Mouse (Mus musculus): Measurements from ENCODE around the gene Tcf7l2. TPM values are rescaled to one million over a fixed set of nuclear protein-coding genes. Genes with fewer than 3 reads are reported as not detected.
A peak's percentile ranks its signal among the peaks of the same experiment; 100 is the strongest.

The Tcf7l2 gene
- polyA plus RNA-seq (2012; rRNA removed), result 22.0 and 37.3 TPM in 2 replicates

DNA sequence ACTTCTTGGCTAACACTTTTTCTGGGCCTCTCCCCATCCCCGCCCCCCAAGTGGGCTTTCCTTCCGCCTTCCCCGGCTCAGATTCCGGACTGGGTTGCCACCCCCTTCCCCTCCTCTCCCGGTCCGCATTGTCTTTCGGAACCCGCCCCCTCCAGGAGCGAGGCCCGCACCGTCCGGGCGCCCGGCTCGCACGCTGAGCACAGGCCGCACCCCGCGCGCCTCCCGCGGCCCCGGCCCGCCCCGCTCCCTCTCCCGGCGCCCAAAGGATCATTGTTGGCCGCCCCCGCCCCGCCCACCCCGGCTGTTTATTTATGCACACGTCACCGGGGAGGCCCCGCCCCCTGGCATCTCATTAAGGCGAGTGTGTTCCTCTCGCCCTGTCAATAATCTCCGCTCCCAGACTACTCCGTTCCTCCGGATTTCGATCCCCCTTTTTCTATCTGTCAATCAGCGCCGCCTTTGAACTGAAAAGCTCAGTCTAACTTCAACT is at the start of gene Tcf7l2:
Gene Tcf7l2 (plus strand): TSS at position 382 of the 490 bp plus-strand sequence.
- under 1% methylated on average over 42 of the region's 42 CpGs for WGBS
- DNase-seq (ENCODE audit: low read depth, low spot score), result peak; percentile 93

DNA sequence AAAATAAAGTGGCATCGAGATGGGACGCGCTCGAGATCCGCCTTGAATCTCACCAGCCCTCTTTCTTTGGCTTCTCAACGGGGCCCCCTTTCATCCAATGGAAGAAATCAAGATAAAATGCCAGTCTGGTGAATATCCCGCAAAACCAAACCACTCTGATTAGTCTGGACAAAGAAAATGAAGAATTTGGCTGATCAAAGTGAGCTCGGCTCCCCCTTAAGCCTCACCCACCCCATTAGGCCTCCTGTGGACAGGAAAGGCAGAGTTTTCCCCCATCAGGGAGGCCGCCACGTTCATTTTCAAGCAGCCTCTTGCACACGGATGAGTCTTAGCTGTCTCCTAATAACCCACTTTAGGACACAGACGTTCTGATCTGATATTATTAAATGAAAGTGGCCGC is 47.0 kb upstream of the Tcf7l2 start:
- DNase-seq (ENCODE audit: low read depth, low spot score), result no peak
- 79% methylated on average over 13 of the region's 13 CpGs for WGBS

DNA sequence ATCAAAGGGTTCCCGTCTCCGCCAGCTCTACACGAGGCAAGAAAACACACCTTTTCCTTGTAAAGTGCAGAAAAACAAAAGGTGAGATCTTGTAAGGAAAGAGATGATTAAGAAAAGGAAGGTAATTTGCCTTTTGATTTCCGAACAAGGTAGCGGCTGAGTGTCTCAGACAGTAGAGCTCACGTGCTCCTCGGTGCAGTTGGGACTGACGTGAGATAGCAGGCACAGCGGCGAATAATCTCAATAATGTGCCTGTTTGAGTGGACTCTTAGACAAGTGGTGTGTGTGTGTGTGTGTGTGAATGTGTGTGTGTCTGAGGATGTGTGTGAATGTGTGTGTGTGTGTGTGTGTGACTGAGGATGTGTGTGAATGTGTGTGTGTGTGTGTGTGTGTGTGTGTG is 46.2 kb upstream of the Tcf7l2 start:
- 82% methylated on average over 10 of the region's 10 CpGs for WGBS
- no peak for DNase-seq (ENCODE audit: low read depth, low spot score)

DNA sequence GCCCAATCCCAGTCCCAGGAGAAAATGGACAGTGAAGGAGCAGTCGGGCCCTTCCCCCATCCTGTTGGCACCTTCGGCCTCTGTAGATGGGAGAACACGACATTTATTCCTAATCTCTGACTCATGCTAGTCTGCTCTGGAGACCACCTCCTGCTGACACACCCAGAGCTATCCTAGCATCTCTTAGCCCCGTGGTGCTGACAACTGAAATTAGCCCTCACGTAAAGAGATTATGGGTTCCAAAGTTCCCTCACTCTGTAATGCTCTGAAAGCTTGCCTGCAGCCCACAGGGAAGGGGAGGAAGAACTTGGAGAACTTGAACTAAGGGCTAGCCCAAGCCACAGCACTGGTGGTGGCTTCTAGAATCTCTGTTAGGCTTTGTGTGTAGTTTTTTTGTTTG is 42.7 kb upstream of the Tcf7l2 start:
- 33% methylated on average over 5 of the region's 5 CpGs for WGBS
- DNase-seq (ENCODE audit: low read depth, low spot score), result no peak

DNA sequence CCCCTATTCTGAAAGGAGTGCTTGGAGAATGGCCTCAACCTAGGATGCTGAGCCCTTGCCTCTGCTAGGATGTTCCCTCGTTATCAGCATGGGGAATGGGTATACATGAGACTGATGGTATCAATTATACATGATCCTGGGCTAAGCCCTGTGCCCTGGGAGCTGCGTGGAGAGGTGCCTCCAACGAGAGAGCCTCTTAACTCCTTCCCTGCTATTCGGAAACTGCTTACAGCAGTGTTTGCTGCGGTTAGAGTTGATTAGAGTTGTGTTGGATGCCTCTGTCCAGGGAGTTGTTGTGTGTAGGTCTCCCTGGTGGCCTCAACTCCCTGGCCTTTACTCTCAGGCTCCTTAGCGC is 41.4 kb upstream of the Tcf7l2 start:
- 9% methylated on average over 6 of the region's 6 CpGs for WGBS

DNA sequence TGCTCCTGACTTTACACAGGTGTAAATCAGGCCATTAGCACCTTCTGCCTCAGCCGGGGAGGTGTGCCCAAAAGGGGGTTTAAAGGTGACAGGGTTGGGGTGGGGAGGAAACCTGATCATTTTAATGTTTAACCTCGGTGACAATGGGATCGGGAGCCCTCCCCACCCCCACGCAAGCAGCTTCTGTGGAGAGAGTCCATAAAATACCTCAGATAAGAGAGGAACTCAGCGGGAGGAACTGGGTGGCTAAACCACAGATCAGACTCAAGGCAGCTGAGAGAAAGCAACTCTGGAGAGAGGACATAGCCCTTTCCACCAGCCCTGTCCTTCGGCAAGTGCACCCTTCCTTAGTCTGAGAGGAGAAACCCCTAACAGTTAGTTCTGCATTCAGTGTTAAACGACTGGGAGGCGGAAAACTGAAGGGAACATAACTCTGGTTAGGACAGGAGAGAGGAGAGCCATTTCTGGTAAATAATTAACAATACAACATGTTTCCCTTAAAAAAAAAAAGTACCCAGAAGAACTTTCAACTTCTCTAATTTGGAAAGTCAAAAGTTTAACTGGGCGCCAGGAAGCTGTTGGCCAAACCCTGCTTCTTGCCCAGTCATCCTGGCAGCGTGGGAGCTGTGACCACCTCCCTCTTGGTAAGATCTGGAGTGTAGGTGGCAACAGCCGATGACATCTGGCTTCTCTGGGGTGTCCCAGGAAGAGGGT is 40.9 kb upstream of the Tcf7l2 start:
- WGBS, result 11% methylated on average over 11 of the region's 11 CpGs
- DNase-seq (ENCODE audit: low read depth, low spot score), result peak; percentile 88

More for the DNA sequence above, 41.4 kb upstream of the Tcf7l2 start:
- DNase-seq (ENCODE audit: low read depth, low spot score), result no peak

DNA sequence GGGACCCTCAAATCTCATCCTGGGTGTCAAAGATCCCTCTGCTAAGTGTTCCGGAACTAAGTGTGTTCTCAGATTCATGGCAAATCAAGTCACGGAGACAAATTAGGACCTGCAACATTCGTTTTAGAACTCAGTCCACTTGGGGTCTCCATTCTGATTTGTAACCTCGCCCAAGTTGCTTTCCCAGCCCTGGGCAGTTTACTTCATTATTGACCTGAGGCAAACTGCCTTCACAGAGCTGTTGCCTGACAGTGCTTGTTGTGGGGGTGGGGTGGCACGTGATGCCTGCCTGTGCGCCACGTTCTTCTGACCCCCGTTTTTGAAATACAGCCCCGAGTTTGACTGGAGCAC is 40.4 kb upstream of the Tcf7l2 start:
- 26% methylated on average over 9 of the region's 9 CpGs for WGBS
- DNase-seq (ENCODE audit: low read depth, low spot score), result no peak

DNA sequence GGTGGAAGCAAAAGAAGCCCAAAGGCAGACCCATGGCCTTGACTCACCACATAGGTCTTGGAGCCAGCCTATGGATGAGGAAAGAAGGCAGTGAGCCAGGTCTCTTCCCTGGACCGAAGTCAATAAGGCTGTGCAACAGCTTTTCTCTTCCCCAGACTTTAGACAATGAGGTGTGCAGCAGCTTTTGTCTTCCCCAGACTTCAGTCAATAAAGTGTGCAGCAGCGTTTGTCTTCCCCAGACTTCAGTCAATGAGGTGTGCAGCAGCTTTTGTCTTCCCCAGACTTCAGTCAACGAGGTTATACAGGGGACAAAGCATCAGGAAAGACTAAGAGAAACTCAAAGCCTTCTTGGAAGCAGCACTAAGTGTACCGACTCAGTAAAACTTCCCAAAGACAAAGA is 39.5 kb upstream of the Tcf7l2 start:
- 79% methylated on average over 4 of the region's 4 CpGs for WGBS
- DNase-seq (ENCODE audit: low read depth, low spot score), result no peak

DNA sequence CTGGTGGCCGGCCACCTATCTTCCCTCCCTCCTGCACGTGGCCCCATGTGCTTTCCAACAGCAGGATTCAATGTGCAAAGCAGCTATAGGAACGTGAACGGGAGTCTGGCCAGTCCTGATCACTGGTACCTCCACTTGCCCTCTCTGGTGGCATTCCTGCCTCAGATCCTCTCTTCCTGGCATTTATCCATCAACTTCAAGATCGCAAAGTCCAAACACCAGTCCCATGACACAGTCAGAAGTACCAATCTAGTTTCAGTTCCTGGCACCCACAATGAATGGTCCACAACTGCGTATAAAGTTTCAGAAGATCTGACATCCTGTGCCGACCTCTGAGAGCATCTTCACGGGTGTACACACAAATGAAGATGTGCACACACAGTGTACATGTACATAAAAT is 38.9 kb upstream of the Tcf7l2 start:
- 75% methylated on average over 8 of the region's 8 CpGs for WGBS
- no peak for DNase-seq (ENCODE audit: low read depth, low spot score)

DNA sequence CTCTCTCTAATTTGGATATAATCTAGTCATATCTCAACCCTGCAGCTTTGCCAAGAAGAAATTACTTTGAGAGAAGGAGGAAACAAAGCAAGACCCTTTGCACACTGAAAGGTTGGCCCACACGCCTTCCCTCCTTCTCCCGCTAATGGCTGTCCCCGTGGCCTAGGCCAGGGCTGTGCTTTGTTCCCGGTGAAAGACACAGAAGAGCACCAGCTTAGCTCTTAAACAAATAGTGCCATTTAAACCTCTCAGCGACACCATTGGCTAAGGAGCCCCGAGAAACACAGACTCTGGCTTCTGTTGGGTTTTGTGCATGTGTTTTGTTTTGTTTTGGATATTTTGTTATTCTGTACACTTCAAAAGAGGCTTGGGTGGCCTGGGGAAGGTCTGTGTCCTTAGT is 37.5 kb upstream of the Tcf7l2 start:
- 50% methylated on average over 6 of the region's 6 CpGs for WGBS
- no peak for DNase-seq (ENCODE audit: low read depth, low spot score)

DNA sequence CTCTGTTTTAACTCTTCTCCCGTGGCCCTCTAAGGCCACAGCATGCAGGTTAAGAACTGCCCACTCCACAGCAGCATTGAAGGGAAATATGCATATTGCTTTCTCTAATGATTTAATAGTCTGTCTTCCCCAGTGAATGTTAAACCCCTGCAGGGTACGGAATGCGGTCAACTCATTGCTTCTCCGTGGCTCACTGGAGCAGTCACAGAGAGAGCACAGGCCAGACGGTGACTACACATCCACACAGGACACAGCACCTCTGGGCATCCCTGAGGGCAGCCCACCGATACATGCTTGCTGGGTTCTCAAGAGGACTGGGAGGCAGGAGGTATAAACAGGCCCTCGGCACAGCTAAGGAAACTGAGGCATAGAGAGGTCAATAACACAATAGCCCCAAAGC is 35.3 kb upstream of the Tcf7l2 start:
- WGBS, result 88% methylated on average over 7 of the region's 7 CpGs

DNA sequence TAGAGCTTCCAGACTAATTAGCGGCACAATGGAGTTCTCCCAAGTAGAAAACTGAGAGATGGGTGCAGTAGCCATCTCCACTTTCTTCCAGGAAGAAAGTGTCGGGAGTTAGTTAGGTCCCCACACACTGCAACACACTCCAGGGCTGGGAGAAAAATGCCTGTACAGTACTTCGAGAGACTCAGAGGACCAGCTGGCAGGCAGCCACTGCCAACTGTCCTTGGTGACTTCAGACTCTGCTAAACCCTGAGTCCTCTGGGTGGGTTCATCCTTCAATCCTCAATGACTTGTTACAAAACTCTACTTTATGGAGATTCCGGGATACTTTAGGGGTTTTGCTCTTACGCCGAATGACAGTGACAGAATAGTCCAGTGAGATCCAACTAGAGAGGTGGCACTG is 34.8 kb upstream of the Tcf7l2 start:
- WGBS, result 58% methylated on average over 6 of the region's 6 CpGs
- no peak for DNase-seq (ENCODE audit: low read depth, low spot score)

More for the DNA sequence above, 35.3 kb upstream of the Tcf7l2 start:
- no peak for DNase-seq (ENCODE audit: low read depth, low spot score)

DNA sequence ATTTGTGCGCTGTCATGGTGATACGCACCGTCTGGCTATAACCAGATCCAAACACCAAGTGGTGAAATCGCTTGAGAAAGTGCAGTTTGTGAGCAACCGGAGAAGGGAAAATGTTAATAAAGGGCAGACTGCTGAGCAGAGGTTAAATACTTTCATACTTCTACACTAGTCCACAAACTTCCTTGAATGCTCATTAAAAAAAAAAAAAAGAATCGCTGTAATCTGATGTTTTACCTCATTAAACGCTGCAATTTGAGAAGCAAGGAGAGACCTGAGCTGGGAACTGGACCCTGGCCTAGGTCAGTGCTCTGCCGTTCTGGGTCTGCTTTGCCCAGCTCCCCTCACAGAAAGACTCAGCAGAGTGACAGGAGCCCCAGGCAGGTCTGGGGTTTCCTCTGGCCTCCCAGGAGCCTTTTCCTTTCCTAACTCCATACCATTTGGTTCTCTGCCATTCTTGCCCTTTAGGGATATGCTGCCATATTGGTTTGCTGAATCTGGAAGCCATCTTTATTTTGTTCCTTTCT is 33.5 kb upstream of the Tcf7l2 start:
- no peak for DNase-seq (ENCODE audit: low read depth, low spot score)
- 89% methylated on average over 8 of the region's 8 CpGs for WGBS

DNA sequence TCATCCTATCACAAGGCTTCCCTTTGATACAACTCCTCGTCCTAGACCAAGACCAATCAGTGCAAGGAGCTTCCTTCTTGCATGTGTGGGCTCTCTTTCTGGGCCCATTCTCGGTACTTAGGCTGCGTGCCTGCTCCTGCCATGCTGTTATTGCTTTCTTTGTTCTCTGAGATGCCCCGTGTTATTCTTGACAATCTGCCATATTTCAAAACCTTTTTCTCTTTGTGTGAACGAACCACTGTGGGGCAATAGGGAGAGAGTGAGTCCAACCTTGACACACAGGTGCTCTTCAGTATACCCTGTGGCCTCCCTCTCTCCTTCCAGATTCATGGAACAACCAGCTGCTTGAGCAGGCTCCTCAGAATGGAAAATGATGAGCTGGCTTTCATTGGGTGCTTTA is 30.8 kb upstream of the Tcf7l2 start:
- no peak for DNase-seq (ENCODE audit: low read depth, low spot score)
- WGBS, result 81% methylated on average over 5 of the region's 5 CpGs

DNA sequence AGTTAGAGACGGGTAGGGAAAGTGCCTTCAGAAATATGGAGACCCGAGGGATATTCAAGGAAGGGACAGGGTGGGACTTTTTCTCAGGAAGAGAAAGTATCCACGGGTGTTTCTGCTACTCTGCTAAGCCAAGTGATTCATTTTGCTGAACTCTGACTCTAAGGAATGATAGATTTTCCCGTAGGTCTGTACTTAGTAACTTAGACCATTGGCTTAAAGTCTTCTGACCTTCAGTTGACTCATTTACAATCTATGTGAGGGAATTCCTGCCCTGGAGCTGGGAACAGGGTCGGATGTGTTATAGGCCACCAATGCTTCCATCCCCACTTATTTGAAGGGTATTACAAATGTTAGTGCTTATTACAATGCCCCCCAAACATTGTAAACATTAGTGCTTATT is 29.9 kb upstream of the Tcf7l2 start:
- no peak for DNase-seq (ENCODE audit: low read depth, low spot score)
- 80% methylated on average over 5 of the region's 5 CpGs for WGBS

DNA sequence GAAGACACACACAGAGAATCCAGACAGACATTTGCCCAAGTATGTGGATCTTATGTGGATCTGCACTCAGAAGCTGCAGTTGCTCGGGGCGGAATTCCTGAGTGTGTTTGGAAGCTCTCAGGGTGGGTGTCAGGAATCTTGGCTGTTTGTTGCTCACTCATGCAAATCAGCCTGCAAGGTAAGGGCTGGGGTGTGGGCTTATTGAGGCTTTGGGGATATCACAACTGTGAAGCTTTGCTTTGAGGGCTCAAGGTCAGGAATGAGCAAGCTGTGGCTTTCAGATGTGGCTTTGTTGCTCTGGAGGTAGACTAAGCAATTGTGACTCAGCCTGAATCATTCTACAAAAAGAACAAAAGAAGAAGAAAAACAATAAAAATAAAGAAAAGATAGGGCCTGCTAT is 28.9 kb upstream of the Tcf7l2 start:
- 95% methylated on average over 2 of the region's 2 CpGs for WGBS
- no peak for DNase-seq (ENCODE audit: low read depth, low spot score)

DNA sequence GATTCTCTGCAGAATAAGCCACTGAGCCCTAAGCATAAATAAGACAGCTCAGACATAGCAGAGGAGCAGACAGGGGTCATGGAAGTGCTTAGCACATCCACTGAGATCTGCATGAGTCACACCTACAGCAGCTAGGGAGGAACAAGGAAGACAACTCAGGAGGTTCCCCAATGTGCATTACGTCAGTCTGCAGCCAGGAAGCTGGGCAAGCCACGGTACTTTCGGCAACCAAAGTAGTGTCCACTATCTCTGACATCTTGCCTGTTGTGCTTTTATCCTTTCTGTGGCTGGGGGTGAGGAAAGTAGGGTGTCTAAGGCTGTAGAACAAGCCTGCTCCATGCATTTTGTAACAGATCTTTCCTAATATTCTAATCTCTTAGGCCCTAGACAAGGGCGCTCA is 27.6 kb upstream of the Tcf7l2 start:
- WGBS, result 36% methylated on average over 4 of the region's 4 CpGs
- DNase-seq (ENCODE audit: low read depth, low spot score), result no peak

DNA sequence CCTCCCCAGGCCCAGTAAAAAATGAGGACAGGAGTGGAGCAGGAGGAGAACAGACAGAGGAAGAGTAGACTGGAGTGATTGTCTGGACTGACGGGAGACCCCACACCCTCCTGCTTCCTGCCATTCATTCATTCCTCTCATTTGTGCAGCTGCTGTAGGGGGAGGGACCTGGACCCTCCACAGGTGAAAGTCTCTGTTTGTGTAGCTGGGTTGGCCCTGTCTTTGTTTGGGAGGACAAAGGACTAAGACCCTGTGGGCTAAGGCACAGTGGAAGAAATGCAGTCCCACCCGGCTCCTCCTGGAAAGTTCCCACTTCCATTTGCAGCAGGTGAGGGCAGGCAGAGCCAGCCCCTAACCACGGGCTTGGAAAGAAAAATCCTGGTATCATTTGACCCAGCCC is 27.0 kb upstream of the Tcf7l2 start:
- DNase-seq (ENCODE audit: low read depth, low spot score), result no peak
- WGBS, result 52% methylated on average over 3 of the region's 3 CpGs

DNA sequence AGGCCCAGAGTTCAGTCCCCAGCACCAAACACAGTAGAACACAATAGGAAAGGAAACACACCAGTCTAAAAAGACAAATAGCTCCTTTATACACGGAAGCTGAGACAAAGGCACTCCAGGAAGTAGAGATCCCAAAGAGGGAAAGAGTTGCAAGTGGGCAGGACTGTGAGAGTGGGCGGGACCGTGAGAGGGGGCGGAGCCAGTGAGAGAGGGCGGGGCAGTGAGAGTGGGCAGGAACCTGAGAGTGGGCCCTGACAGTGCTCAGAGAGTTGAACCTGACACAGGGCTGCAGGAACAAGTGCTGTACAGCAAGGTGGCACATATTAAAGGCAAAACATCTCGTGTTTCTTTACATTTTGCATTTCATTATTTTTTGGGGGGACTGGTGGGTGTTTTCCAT is 22.5 kb upstream of the Tcf7l2 start:
- WGBS, result 68% methylated on average over 6 of the region's 6 CpGs
- no peak for DNase-seq (ENCODE audit: low read depth, low spot score)

DNA sequence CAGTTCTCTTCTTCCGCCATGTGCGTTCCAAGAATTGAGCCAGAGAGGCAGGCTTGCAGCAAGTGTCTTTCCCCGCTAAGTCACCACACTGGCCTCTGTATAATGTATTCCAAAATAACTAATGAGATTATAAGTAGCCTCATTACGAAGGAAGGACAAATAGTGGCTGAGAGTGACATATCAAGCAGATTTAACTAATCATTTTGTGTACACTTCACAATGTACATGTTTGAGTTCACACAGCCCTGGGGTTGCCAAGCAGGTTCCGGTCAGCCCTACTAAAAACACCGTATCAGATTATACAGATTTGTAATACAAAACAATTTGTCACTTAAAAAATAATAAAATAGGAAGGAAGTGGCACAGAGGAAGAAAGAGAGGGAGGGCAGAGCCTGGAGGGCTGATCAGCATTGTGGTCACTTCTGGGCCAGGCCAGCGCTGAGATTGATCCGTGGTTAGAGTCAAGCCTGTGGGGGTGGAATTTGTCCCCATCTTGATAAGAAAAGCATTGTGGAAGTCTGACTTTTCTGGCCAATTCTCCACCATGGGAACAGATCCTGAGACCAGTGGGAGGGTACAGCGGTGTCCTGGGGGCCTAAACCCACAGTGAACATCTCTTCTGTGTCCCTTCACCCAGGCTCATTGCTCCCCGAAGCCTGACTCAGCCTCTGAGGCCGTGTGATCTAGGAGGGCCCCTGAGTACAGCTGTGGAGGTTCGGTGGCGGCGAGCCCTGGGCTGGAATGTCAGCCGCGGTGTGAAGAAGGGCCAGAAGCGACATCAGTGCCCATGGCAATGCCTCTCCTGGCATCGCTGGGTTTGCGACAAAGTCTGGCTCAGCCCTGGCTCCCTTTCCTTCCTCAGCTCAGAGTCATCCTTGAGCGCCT is 21.9 kb upstream of the Tcf7l2 start:
- WGBS, result 90% methylated on average over 20 of the region's 20 CpGs
- DNase-seq (ENCODE audit: low read depth, low spot score), result no peak

Data from large intestine, adult 2 months (tissue).